Mouse (Mus musculus) bone marrow macrophage, adult 2 months (primary cell): ENCODE data around the gene Dna2. TPM values are rescaled to one million over a fixed set of nuclear protein-coding genes. Genes with fewer than 3 reads are reported as not detected.

Experiments used
- H3K27ac ChIP-seq: 2 replicates; pipeline ENCODE4 v1.5.1; 2012; ENCODE audit warnings: low read depth, low read length; ENCODE audit not compliant: insufficient read depth
- H3K4me1 ChIP-seq: 2 replicates; pipeline ENCODE4 v1.6.1; 2012; ENCODE audit warnings: low read length; ENCODE audit not compliant: control insufficient read depth, insufficient read depth
- H3K4me3 ChIP-seq: 2 replicates; pipeline ENCODE4 v1.5.1; 2012; ENCODE audit warnings: mild to moderate bottlenecking, low read length, moderate library complexity; ENCODE audit not compliant: insufficient read depth
- CTCF ChIP-seq: IDR thresholded peaks from 2 replicates; pipeline ENCODE4 v1.5.1; 2012; ENCODE audit warnings: low read depth, mild to moderate bottlenecking, low read length, moderate library complexity
- POLR2A ChIP-seq: IDR thresholded peaks from 2 replicates; pipeline ENCODE4 v1.6.1; 2012; ENCODE audit warnings: mild to moderate bottlenecking, low read depth, low read length, borderline replicate concordance
- polyA plus RNA-seq: library from polyadenylated mRNA; stranded (reverse); fragments of >200 nt; gene quantifications from 2 replicates; pipeline ENCODE4 v1.2.4, GENCODE M21; 2012; ENCODE audit not compliant: missing spikeins, insufficient read depth, insufficient read length

Dna2 gene
- polyA plus RNA-seq, 1 experiment: 17.3 TPM

- no peak overlapping the region for H3K4me3 ChIP-seq
- TF ChIP-seq CTCF (no peak), POLR2A (no peak)
- H3K4me1 ChIP-seq: peaks cover 10% of the 10 kb centered on the region
- no peak overlapping the region for H3K27ac ChIP-seq
These were observed 61.4 kb downstream of the Dna2 start for GRCm38 (mm10) chr10:63008193-63008592.

GRCm38 (mm10) chr10:63010268-63010667, 63.4 kb downstream of the Dna2 start:
- H3K4me1 ChIP-seq: peaks cover 10% of the 10 kb centered on the region
- TF ChIP-seq POLR2A: no peak
- no peak for TF ChIP-seq CTCF
- no peak overlapping the region for H3K4me3 ChIP-seq
- peak overlapping the region; percentile 32; the same call in 1 of the 2 replicates for H3K27ac ChIP-seq

- TF ChIP-seq POLR2A: no peak
- no peak for TF ChIP-seq CTCF
- Histone ChIP-seq H3K27ac (no peak overlapping the region), H3K4me1 (peaks cover 10% of the 10 kb centered on the region), H3K4me3 (no peak overlapping the region)
These were observed 64.7 kb downstream of the Dna2 start for GRCm38 (mm10) chr10:63011556-63011955.

DNA sequence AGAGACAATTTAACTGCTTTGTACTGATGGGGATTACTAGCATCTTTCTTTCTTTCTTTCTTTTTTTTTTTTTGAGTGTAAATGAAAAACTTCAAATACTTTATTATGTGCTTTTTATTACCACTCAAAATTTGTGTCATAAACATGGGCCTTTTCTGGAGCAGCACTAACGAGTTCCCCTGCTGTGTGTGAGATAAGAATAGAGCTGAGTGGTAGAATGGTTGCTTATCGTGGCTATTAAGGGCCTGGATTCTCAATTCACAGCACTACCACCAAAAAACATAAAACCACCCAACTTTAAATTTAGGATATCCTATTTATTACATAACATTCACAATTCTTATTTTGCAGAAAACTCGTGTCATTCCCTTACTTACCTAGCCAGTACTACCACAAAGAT, 66.7 kb downstream of the Dna2 start:
- Histone ChIP-seq H3K4me3 (no peak overlapping the region), H3K27ac (no peak overlapping the region), H3K4me1 (peaks cover 10% of the 10 kb centered on the region)
- TF ChIP-seq CTCF (no peak), POLR2A (no peak)

DNA sequence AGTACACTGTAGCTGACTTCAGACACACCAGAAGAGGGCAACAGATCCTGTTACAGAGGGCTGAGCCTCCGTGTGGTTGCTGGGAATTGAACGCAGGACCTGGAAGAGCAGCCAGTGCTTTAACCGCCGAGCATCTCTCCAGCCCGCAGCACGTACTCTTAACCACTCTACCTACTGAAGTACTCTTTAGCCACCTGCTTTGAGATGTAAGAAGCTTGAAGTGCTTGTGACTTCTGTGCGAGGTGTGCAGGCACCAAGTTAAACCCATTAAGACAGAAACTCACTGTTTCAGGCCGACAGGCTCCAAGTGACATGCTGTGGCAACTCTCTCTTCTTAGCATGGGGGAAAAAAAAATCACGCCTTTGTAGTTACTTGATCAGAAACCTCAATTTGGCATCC, 67.3 kb downstream of the Dna2 start:
- Histone ChIP-seq H3K4me3 (no peak overlapping the region), H3K27ac (no peak overlapping the region), H3K4me1 (peaks cover 10% of the 10 kb centered on the region)
- no peak for TF ChIP-seq POLR2A
- TF ChIP-seq CTCF: no peak

- TF ChIP-seq POLR2A (no peak), CTCF (no peak)
- Histone ChIP-seq H3K27ac (no peak overlapping the region), H3K4me3 (no peak overlapping the region), H3K4me1 (peaks cover 8% of the 10 kb centered on the region)
These were observed 72.5 kb downstream of the Dna2 start for GRCm38 (mm10) chr10:63019304-63019703.

DNA sequence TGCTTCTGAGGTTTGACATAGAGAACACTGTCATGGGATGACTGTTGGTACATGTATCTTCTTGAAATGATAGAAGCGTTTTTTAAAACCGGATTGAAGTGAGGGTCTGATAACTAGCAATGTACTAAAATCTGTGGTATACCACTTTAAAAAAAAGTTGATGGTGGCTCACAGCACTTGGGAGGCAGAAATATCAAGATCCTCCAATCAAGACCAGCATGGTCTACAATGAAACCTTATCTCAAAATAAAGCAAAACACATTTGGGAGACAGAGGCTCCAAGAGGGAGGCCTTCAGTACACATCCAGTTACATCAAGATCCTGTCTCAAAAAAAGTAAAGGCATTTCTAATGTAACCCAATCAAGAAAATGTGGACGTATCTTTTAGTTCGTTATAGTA, 74.9 kb downstream of the Dna2 start:
- Histone ChIP-seq H3K4me3 (peak overlapping the region; percentile 86), H3K4me1 (peaks cover 13% of the 10 kb centered on the region), H3K27ac (no peak overlapping the region)
- TF ChIP-seq CTCF (no peak), POLR2A (no peak)

GRCm38 (mm10) chr10:63022541-63023120, 75.8 kb downstream of the Dna2 start:
- TF ChIP-seq CTCF (no peak), POLR2A (no peak)
- H3K4me1 ChIP-seq: peaks cover 13% of the 10 kb centered on the region
- H3K4me3 ChIP-seq: peak overlapping the region; percentile 86
- peak overlapping the region; percentile 96 for H3K27ac ChIP-seq

DNA sequence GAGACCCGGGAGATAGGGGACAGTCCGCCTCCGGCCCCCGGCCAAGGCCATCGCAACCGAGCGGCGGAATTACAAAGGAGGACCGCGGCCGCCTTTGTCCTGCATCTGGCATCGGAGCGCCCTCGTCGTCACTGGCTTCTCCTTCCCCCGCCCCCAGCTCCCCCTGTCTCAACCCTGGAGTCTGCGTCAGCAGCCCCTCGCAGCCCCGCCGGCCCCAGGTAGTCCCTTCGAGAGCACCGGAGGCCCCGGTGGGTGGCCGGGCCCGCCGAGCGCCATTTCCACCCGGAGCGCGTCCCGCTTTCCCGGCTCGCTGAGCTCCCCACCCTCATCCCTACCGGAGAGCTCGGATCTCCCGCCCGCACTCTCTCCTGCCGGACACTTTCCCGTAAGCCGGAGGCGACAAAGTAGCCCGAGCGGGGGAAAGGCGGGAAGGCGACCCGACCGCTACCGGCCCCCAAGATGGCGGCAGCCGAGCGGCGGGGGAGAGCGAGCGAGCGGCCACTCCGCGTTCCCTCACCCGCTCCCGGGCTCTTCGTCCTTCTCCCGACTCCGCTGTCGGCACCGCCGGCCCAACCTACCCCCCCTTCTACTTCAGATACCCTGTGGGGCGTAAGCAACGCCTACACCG, 76.4 kb downstream of the Dna2 start:
- Histone ChIP-seq H3K4me1 (peaks cover 13% of the 10 kb centered on the region), H3K27ac (peak overlapping the region; percentile 96), H3K4me3 (peak overlapping the region; percentile 86)
- TF ChIP-seq CTCF: no peak
- TF ChIP-seq POLR2A: no peak

Other genes starting within 250 kb of the Dna2 start
- not detected in 2 replicates for gene Stox1, start 220.9 kb upstream of the Dna2 start, polyA plus RNA-seq
- 82.6 and 93.4 TPM in 2 replicates for gene Ccar1, start 154.7 kb upstream of the Dna2 start, polyA plus RNA-seq
- gene Tet1, start 38.0 kb upstream of the Dna2 start, polyA plus RNA-seq: 0.67 TPM in 1 of 2 replicates, not detected in the other
- 15.1 and 17.3 TPM in 2 replicates for gene Slc25a16, start 26.4 kb upstream of the Dna2 start, polyA plus RNA-seq
- gene Rufy2, start 33.2 kb downstream of the Dna2 start, polyA plus RNA-seq: 17.4 and 18.9 TPM in 2 replicates
- 44.2 and 55.0 TPM in 2 replicates for gene Hnrnph3, start 77.2 kb downstream of the Dna2 start, polyA plus RNA-seq
- 0.24 and 0.87 TPM in 2 replicates for gene Pbld2, start 77.3 kb downstream of the Dna2 start, polyA plus RNA-seq
- gene Pbld1, start 113.1 kb downstream of the Dna2 start, polyA plus RNA-seq: not detected in 2 replicates
- not detected in 2 replicates for gene Atoh7, start 152.6 kb downstream of the Dna2 start, polyA plus RNA-seq